In genomic region chr4:100760416-100760815, GRCm38 (mm10) we compare ENCODE assay signal across 17 mouse cellular contexts. TPM values are rescaled to one million over a fixed set of nuclear protein-coding genes. Genes with fewer than 3 reads are reported as not detected.
"Had no signal": no experiment of that assay in that cellular context is flagged by ENCODE, and none has a peak within 500 bp of the region (broad histone marks: within the 10 kb centered on the region; RNA-seq: fewer than 3 reads in every experiment).

No protein-coding gene starts in this region.

- H3K4me2 ChIP-seq: liver, embryonic 13.5 days; midbrain, embryonic 13.5 days; neural tube, embryonic 13.5 days had no signal

- H3K27ac ChIP-seq: left cerebral cortex, adult 2 months; liver, embryonic 13.5 days; macrophage; midbrain, embryonic 10.5 days; midbrain, embryonic 13.5 days; neural tube, embryonic 13.5 days had no signal

- H3K4me3 ChIP-seq: left cerebral cortex, adult 2 months; liver, embryonic 13.5 days; midbrain, embryonic 10.5 days; midbrain, embryonic 13.5 days; myocyte; neural tube, embryonic 13.5 days had no signal

- H3K36me3 ChIP-seq: liver, embryonic 13.5 days; midbrain, embryonic 10.5 days; midbrain, embryonic 13.5 days; neural tube, embryonic 13.5 days had no signal

- DNase-seq: kidney, adult 9 months; kidney, postnatal 14 days; layer of hippocampus, postnatal 36 days; left cerebral cortex, postnatal 4 days; liver, embryonic 13.5 days; thymus, adult 18-20 months; thymus, postnatal 36 days had no signal

- ATAC-seq: intestine, postnatal 0 days; midbrain, embryonic 13.5 days; midbrain, embryonic 16.5 days had no signal

- H3K4me1 ChIP-seq: liver, embryonic 13.5 days; midbrain, embryonic 10.5 days; midbrain, embryonic 13.5 days; neural tube, embryonic 13.5 days had no signal

- H3K9ac ChIP-seq: liver, embryonic 13.5 days; midbrain, embryonic 13.5 days; neural tube, embryonic 13.5 days had no signal

- H3K9me3 ChIP-seq: liver, embryonic 13.5 days; midbrain, embryonic 10.5 days; midbrain, embryonic 13.5 days; neural tube, embryonic 13.5 days had no signal

- H3K27me3 ChIP-seq: liver, embryonic 13.5 days; midbrain, embryonic 13.5 days; neural tube, embryonic 13.5 days had no signal

RNA-seq across cellular contexts. Expression of gene Cachd1, which starts 16.1 kb away (rescaled TPM):
- total RNA-seq: monocyte, adult 5-6 weeks; neutrophil, adult 5-6 weeks had no signal
- polyA plus RNA-seq: macrophage had no signal
